29 mouse cellular contexts compared by ENCODE assay signal in the genomic region with DNA sequence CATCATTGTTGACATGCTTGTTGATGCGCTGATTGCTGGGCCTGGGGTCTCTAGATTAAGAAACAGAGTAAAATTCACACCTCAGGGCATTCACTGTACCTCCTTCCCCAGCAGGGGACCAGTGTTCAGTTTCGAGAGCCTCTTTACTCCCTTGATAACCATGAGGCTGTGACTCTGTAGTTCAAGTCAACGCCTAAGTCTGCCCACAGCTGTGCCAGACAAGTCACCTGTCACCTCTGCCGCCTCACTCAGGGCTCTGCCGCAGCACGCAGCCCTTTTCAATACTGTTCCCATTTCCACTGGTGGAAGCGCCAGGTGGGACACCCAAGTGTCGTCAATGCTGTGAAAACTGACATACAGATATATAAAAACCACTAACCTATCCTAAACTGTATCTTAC. TPM values are rescaled to one million over a fixed set of nuclear protein-coding genes. Genes with fewer than 3 reads are reported as not detected.
A peak's percentile ranks its signal among the peaks of the same experiment; 100 is the strongest.
DNase-seq lines count a peak whose midpoint lies in the region; ATAC-seq and TF ChIP-seq lines count a peak whose summit lies in the region.
"Had no signal": no experiment of that assay in that cellular context is flagged by ENCODE, and none has a peak within 500 bp of the region (broad histone marks: within the 10 kb centered on the region; RNA-seq: fewer than 3 reads in every experiment).

No protein-coding gene starts in this region.

- TF ChIP-seq POLR2A in thymus, adult 2 months (IDR thresholded peaks at IDR 0.05; ENCODE audit: control insufficient read depth, extremely low read depth, insufficient read depth, low read length, poor library complexity): no peak

- no peak overlapping the region for H3K9ac ChIP-seq in lung, embryonic 14.5 days
- H3K9ac ChIP-seq: forebrain, embryonic 15.5 days; intestine, embryonic 15.5 days; limb, embryonic 15.5 days; liver, embryonic 15.5 days; neural tube, embryonic 12.5 days had no signal

- peaks cover 23% of the 10 kb centered on the region for H3K4me1 ChIP-seq in lung, embryonic 14.5 days (ENCODE audit: insufficient read depth)
- peaks cover 49% of the 10 kb centered on the region for H3K4me1 ChIP-seq in thymus, adult 2 months (replicated peaks; ENCODE audit: control insufficient read depth, insufficient read depth, low read length)
- peaks cover 50% of the 10 kb centered on the region for H3K4me1 ChIP-seq in limb, embryonic 10.5 days

- no peaks in the 10 kb centered on the region for H3K36me3 ChIP-seq in lung, embryonic 14.5 days (ENCODE audit: insufficient read depth)
- no peaks in the 10 kb centered on the region for H3K36me3 ChIP-seq in thymus, adult 2 months (ENCODE audit: control insufficient read depth, insufficient read depth, low read length)
- peaks cover 25% of the 10 kb centered on the region for H3K36me3 ChIP-seq in limb, embryonic 10.5 days
- H3K36me3 ChIP-seq: intestine, embryonic 15.5 days; limb, embryonic 15.5 days had no signal

- TF ChIP-seq CTCF in lung, embryonic 14.5 days (IDR thresholded peaks at IDR 0.05; ENCODE audit: low read depth): no peak
- no peak for TF ChIP-seq CTCF in thymus, adult 2 months (IDR thresholded peaks at IDR 0.05; ENCODE audit: borderline replicate concordance, control insufficient read depth, extremely low read depth, insufficient read depth, low read length, poor library complexity)

- no peak overlapping the region for H3K4me3 ChIP-seq in lung, embryonic 14.5 days (ENCODE audit: low read depth, low read length)
- H3K4me3 ChIP-seq in thymus, adult 2 months (ENCODE audit: control insufficient read depth, insufficient read depth, low read length): no peak overlapping the region
- H3K4me3 ChIP-seq in limb, embryonic 10.5 days: no peak overlapping the region
- H3K4me3 ChIP-seq: forebrain, embryonic 15.5 days; gastrocnemius, adult 2 months; heart, adult 2 months; intestine, embryonic 15.5 days; limb, embryonic 15.5 days; liver, embryonic 15.5 days; midbrain, embryonic 10.5 days; myocyte; neural tube, embryonic 12.5 days had no signal

- 76% methylated on average over 8 of the region's 8 CpGs for WGBS in lung, embryonic 14.5 days
- 57% methylated on average over 8 of the region's 8 CpGs for WGBS in thymus, adult 2 months
- WGBS in limb, embryonic 10.5 days: 95% methylated on average over 8 of the region's 8 CpGs

- H3K27ac ChIP-seq in lung, embryonic 14.5 days (ENCODE audit: low read depth): peak overlapping the region; percentile 77
- H3K27ac ChIP-seq in thymus, adult 2 months (ENCODE audit: control insufficient read depth, insufficient read depth, low read length): no peak overlapping the region
- no peak overlapping the region for H3K27ac ChIP-seq in limb, embryonic 10.5 days
- H3K27ac ChIP-seq: forebrain, embryonic 15.5 days; gastrocnemius, adult 2 months; heart, adult 2 months; intestine, embryonic 15.5 days; limb, embryonic 15.5 days; liver, embryonic 15.5 days; neural tube, embryonic 12.5 days had no signal

- peak; percentile 3 for DNase-seq in cerebellum, adult 11-12 months
- no peak for DNase-seq in cerebellum, adult 18-20 months
- DNase-seq in lung, embryonic 14.5 days: no peak
- DNase-seq in lung, postnatal 25 days (ENCODE audit: low spot score): no peak
- DNase-seq in thymus, adult 2 months: peak; percentile 4
- no peak for DNase-seq in thymus, postnatal 0 days (ENCODE audit: low spot score)
- DNase-seq in limb, embryonic 10.5 days (ENCODE audit: low spot score): peak; percentile 21
- no peak for DNase-seq in kidney, adult 11 months
- DNase-seq: adrenal gland, adult 8-10 months; cerebellum, adult 9-10 months; cerebellum, postnatal 36 days; gastrocnemius, adult 2 months; gastrocnemius, postnatal 36 days; heart, adult 2 months; kidney, adult 8-10 months; kidney, postnatal 10 days; layer of hippocampus, postnatal 36 days; left cerebral cortex, postnatal 4 days; lung, postnatal 10 days; right cerebral cortex, adult 18-20 months had no signal

- peaks cover 14% of the 10 kb centered on the region for H3K27me3 ChIP-seq in lung, embryonic 14.5 days (ENCODE audit: insufficient read depth, low read length)
- H3K27me3 ChIP-seq in thymus, adult 2 months (ENCODE audit: control insufficient read depth, insufficient read depth, low read length): no peaks in the 10 kb centered on the region
- peaks cover 35% of the 10 kb centered on the region for H3K27me3 ChIP-seq in limb, embryonic 10.5 days (ENCODE audit: low read depth, poor library complexity, severe bottlenecking)
- H3K27me3 ChIP-seq: CH12.LX; forebrain, embryonic 15.5 days; intestine, embryonic 15.5 days; liver, embryonic 15.5 days; neural tube, embryonic 12.5 days had no signal

- ATAC-seq in lung, embryonic 14.5 days (ENCODE audit: insufficient read depth): no peak
- ATAC-seq: forebrain, embryonic 15.5 days; hindbrain, embryonic 16.5 days; intestine, embryonic 15.5 days had no signal

- H3K9me3 ChIP-seq in lung, embryonic 14.5 days (ENCODE audit: low read depth, low read length): no peaks in the 10 kb centered on the region
- no peaks in the 10 kb centered on the region for H3K9me3 ChIP-seq in limb, embryonic 10.5 days (replicated peaks)
- H3K9me3 ChIP-seq: forebrain, embryonic 15.5 days; intestine, embryonic 15.5 days; limb, embryonic 15.5 days; liver, embryonic 15.5 days; midbrain, embryonic 10.5 days; neural tube, embryonic 12.5 days had no signal

- H3K4me2 ChIP-seq in lung, embryonic 14.5 days: no peak overlapping the region
- H3K4me2 ChIP-seq: intestine, embryonic 15.5 days; limb, embryonic 15.5 days; liver, embryonic 15.5 days; neural tube, embryonic 12.5 days had no signal

RNA-seq across cellular contexts. Expression of a gene that starts 6.5 kb away (rescaled TPM):
- polyA plus RNA-seq in lung, embryonic 14.5 days (2014; fragmentation: Nextera tagmentation; extraction: Ambion mirVana): 14.0 and 15.3 TPM in 2 replicates
- 75.0 and 87.7 TPM in 2 replicates for polyA plus RNA-seq in thymus, adult 2 months (2012; rRNA removed)
- polyA plus RNA-seq in thymus, postnatal 0 days (2015; fragmentation: Nextera tagmentation; extraction: Ambion mirVana): 17.1 and 24.5 TPM in 2 replicates
- 4.9 and 5.1 TPM in 2 replicates for polyA plus RNA-seq in limb, embryonic 10.5 days (2016; fragmentation: Nextera tagmentation; extraction: Ambion mirVana)

Comparison
In these comparisons a context has a peak if more than half of its experiments do, and no peak if none do; other contexts are left out.
1. DNase-seq: peak in cerebellum, adult 11-12 months (single experiment), thymus, adult 2 months (single experiment) and limb, embryonic 10.5 days (single experiment); none in cerebellum, adult 18-20 months (0 of 2), lung, embryonic 14.5 days (single experiment), lung, postnatal 25 days (single experiment), thymus, postnatal 0 days (single experiment) and kidney, adult 11 months (single experiment).